Mouse (Mus musculus) megakaryocyte, embryonic 14.5 days (primary cell): Measurements from ENCODE around the gene Smim7.

Experiments
- FLI1 ChIP-seq: IDR thresholded peaks from 2 replicates; pipeline ENCODE4 v1.6.1; 2012; ENCODE audit warnings: low read length, inconsistent platforms, mixed read lengths
- GATA1 ChIP-seq: IDR thresholded peaks from 3 replicates; pipeline ENCODE4 v1.6.1; 2012; ENCODE audit warnings: mixed read lengths, low read length, inconsistent platforms, borderline replicate concordance

DNA sequence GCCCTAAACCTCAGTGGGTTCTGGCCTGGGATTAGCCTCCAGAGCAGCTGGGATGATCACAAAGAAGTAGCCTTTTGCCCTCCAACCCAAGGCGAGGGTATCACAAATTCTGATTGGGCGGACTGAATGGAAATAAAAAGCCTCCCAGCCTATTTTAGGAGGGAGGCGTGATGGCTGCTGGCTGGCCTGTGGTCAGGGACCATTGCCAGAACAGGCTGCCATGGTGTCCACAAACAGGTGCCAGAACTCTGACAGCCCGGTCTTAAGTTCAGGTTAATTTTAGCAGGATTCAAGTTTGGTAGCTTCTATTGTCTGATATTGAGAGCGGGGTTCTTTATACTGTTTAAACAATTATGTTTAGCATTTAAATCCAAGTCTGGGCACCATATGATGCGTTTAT is 16.9 kb upstream of the Smim7 start:
- TF ChIP-seq FLI1: no peak
- TF ChIP-seq GATA1: no peak
